Mouse (Mus musculus): ENCODE data around the gene Nsun2.

- TF ChIP-seq CTCF (IDR thresholded peaks at IDR 0.05; ENCODE audit: low read depth) (no peak), EP300 (IDR thresholded peaks at IDR 0.05; ENCODE audit: low read depth) (no peak)
These were observed 112.3 kb downstream of the Nsun2 start for GRCm38 (mm10) chr13:69645694-69646423.
